In the genomic region with DNA sequence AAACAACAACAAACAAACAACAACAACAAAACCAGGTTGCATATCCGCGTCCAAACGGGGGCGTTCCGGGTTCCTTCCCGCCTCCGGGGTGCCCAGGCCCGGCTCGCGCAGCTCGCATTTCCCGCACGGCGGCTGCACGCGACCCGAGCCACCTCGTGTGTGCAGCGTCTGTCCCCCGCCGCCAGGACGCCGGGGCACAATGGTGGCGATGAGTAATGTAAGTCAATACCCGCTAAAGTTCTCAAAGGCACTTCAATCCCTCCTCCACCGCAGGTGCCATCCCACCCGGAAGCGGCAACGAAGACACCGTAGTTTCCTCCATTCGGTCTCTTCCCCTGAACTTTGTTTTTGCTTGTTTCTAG, we compare ENCODE assay signal across 8 mouse cellular contexts. TPM values are rescaled to one million over a fixed set of nuclear protein-coding genes. Genes with fewer than 3 reads are reported as not detected.
A peak's percentile ranks its signal among the peaks of the same experiment; 100 is the strongest.
DNase-seq lines count a peak whose midpoint lies in the region; ATAC-seq and TF ChIP-seq lines count a peak whose summit lies in the region.

No protein-coding gene starts in this region.

- TF ChIP-seq POLR2A in heart, adult 2 months (IDR thresholded peaks at IDR 0.05; ENCODE audit: insufficient read depth, low read depth, low read length): no peak

- WGBS in heart, adult 2 months: under 1% methylated on average over 31 of the region's 31 CpGs
- WGBS in embryonic facial prominence, embryonic 13.5 days: under 1% methylated on average over 31 of the region's 31 CpGs
- under 1% methylated on average over 31 of the region's 31 CpGs for WGBS in limb, embryonic 10.5 days
- under 1% methylated on average over 31 of the region's 31 CpGs for WGBS in neural tube, embryonic 12.5 days

- peak overlapping the region; percentile 71 for H3K4me2 ChIP-seq in embryonic facial prominence, embryonic 13.5 days
- peak overlapping the region; percentile 76 for H3K4me2 ChIP-seq in neural tube, embryonic 12.5 days (replicated peaks)

- H3K27me3 ChIP-seq in heart, adult 2 months (ENCODE audit: control insufficient read depth, insufficient read depth, low read length): no peaks in the 10 kb centered on the region
- no peaks in the 10 kb centered on the region for H3K27me3 ChIP-seq in embryonic facial prominence, embryonic 13.5 days
- no peaks in the 10 kb centered on the region for H3K27me3 ChIP-seq in limb, embryonic 10.5 days (ENCODE audit: low read depth, poor library complexity, severe bottlenecking)
- no peaks in the 10 kb centered on the region for H3K27me3 ChIP-seq in neural tube, embryonic 12.5 days (replicated peaks)

- peak overlapping the region; percentile 98 for H3K27ac ChIP-seq in heart, adult 2 months
- peak overlapping the region; percentile 99 for H3K27ac ChIP-seq in embryonic facial prominence, embryonic 13.5 days
- H3K27ac ChIP-seq in limb, embryonic 10.5 days: peak overlapping the region; percentile 98
- peak overlapping the region; percentile 98 for H3K27ac ChIP-seq in neural tube, embryonic 12.5 days

- ATAC-seq in embryonic facial prominence, embryonic 13.5 days (ENCODE audit: insufficient number of reproducible peaks, insufficient read depth, low FRiP score, low TSS enrichment, low read depth): peak; percentile 78
- ATAC-seq in neural tube, embryonic 12.5 days (ENCODE audit: low FRiP score, low read depth): peak; percentile 83

- DNase-seq in heart, adult 2 months: no peak
- DNase-seq in heart, adult 9 months (ENCODE audit: low spot score in 2 of 2): no peak
- peak; percentile 91 for DNase-seq in CD4-positive, CD25-positive, alpha-beta regulatory T cell, adult 2 months (ENCODE audit: low read depth, low spot score)
- DNase-seq in limb, embryonic 10.5 days (ENCODE audit: low spot score): no peak
- no peak for DNase-seq in layer of hippocampus, adult 9-11 months
- DNase-seq in layer of hippocampus, adult 8-10 months (ENCODE audit: low spot score in 2 of 2): no peak

- H3K79me2 ChIP-seq in heart, adult 2 months (replicated peaks; ENCODE audit: control insufficient read depth, insufficient read depth, low read length): 0 out of 2 replicates have a peak, but pooled peaks cover 4% of the 10 kb centered on the region

- TF ChIP-seq CTCF in heart, adult 2 months (IDR thresholded peaks at IDR 0.05): no peak

- peak overlapping the region; percentile 70 for H3K4me3 ChIP-seq in heart, adult 2 months
- H3K4me3 ChIP-seq in embryonic facial prominence, embryonic 13.5 days: peak overlapping the region; percentile 93
- H3K4me3 ChIP-seq in limb, embryonic 10.5 days: peak overlapping the region; percentile 87
- H3K4me3 ChIP-seq in neural tube, embryonic 12.5 days: peak overlapping the region; percentile 86

- H3K4me1 ChIP-seq in heart, adult 2 months (ENCODE audit: control insufficient read depth, insufficient read depth, low read length): peaks cover 15% of the 10 kb centered on the region
- H3K4me1 ChIP-seq in embryonic facial prominence, embryonic 13.5 days: peaks cover 23% of the 10 kb centered on the region
- H3K4me1 ChIP-seq in limb, embryonic 10.5 days: peaks cover 9% of the 10 kb centered on the region
- peaks cover 25% of the 10 kb centered on the region for H3K4me1 ChIP-seq in neural tube, embryonic 12.5 days

- no peak for TF ChIP-seq EP300 in heart, adult 2 months (IDR thresholded peaks at IDR 0.05; ENCODE audit: insufficient read depth, low read depth, low read length)

- intact Hi-C loops in heart, adult 2 months (cut with DNase I): loop anchor here (2.0 kb wide), 2 partner anchors 30 to 110 kb away; no protein-coding TSS in a partner anchor

- peaks cover 25% of the 10 kb centered on the region for H3K36me3 ChIP-seq in heart, adult 2 months (ENCODE audit: control insufficient read depth, insufficient read depth, low read length)
- peaks cover 5% of the 10 kb centered on the region; the same call in 1 of the 2 replicates for H3K36me3 ChIP-seq in embryonic facial prominence, embryonic 13.5 days
- peaks cover 28% of the 10 kb centered on the region for H3K36me3 ChIP-seq in limb, embryonic 10.5 days
- H3K36me3 ChIP-seq in neural tube, embryonic 12.5 days: no peaks in the 10 kb centered on the region

- peak overlapping the region; percentile 89 for H3K9ac ChIP-seq in heart, adult 2 months (ENCODE audit: low read depth, low read length)
- H3K9ac ChIP-seq in embryonic facial prominence, embryonic 13.5 days: peak overlapping the region; percentile 97
- H3K9ac ChIP-seq in neural tube, embryonic 12.5 days: peak overlapping the region; percentile 92

- no peaks in the 10 kb centered on the region for H3K9me3 ChIP-seq in embryonic facial prominence, embryonic 13.5 days
- H3K9me3 ChIP-seq in limb, embryonic 10.5 days (replicated peaks): no peaks in the 10 kb centered on the region
- H3K9me3 ChIP-seq in neural tube, embryonic 12.5 days: no peaks in the 10 kb centered on the region

RNA-seq across cellular contexts. Expression of gene Scaf8, which starts 0.4 kb away (rescaled TPM):
- total RNA-seq in heart, adult 2 months (2021): 10 to 100 TPM; 28.1 to 31.4 TPM
- 15.6 and 23.5 TPM in 2 replicates for polyA plus RNA-seq in heart, adult 2 months (2012; rRNA removed)
- 22.7 and 22.8 TPM in 2 replicates for polyA plus RNA-seq in embryonic facial prominence, embryonic 13.5 days (2015; fragmentation: Nextera tagmentation; extraction: Ambion mirVana)
- polyA plus RNA-seq in limb, embryonic 10.5 days (2016; fragmentation: Nextera tagmentation; extraction: Ambion mirVana): 23.1 and 27.1 TPM in 2 replicates
- polyA plus RNA-seq in neural tube, embryonic 12.5 days (2016; fragmentation: Nextera tagmentation; extraction: Ambion mirVana): 23.6 and 24.9 TPM in 2 replicates
- total RNA-seq in layer of hippocampus, adult 8-10 months (2022): 10 to 100 TPM; 54.9 to 68.4 (median 62.2) TPM
